Mouse (Mus musculus) spleen, adult 2 months (tissue): ENCODE measurements at regions not wholly inside any gene's neighbourhood (a gene's known extent, or its start where the extent isn't known, plus 50 kb on each side); places are given as distances from the start of the nearest gene placed in this dataset.

Experiments used
- CTCF ChIP-seq: fragments of 200-500 bp; IDR thresholded peaks from 2 replicates; pipeline ENCODE4 v1.5.1; 2011; ENCODE audit warnings: mild to moderate bottlenecking, inconsistent platforms; ENCODE audit not compliant: insufficient read depth, insufficient read length, insufficient replicate concordance; ENCODE audit errors: extremely low read depth
- POLR2A ChIP-seq: fragments of 200-500 bp; IDR thresholded peaks from 2 replicates; pipeline ENCODE4 v1.6.1; 2011; ENCODE audit warnings: low read depth, low read length, inconsistent platforms

GRCm38 (mm10) chr9:56551376-56552186 lies 133.2 kb downstream of the Hmg20a start:
- TF ChIP-seq POLR2A: no peak
- TF ChIP-seq CTCF: no peak
